Mouse (Mus musculus): ENCODE measurements at regions not wholly inside any gene's neighbourhood (a gene's known extent, or its start where the extent isn't known, plus 50 kb on each side); places are given as distances from the start of the nearest gene placed in this dataset.

DNA sequence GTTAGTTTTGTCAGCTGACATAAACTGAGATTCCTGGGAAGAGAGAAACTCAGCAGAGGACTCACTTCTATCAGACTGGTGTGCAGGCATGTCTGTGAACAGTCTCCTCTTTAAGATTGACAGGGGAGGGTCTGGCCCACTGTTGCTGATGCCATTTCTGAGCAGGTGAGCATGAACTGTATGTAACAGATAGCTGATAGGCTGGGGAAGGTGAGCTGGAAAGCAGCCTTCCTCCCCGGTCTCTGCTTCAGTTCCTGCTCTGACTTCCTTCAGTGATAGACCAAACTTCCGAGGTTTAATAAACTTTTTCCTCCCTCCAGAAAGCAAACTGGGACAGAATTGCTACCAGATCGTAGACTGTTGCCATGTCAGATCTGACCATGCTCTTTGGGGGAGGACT lies 430.9 kb upstream of the Camk1g start:
- DNase-seq (ENCODE audit: low spot score): no peak

DNA sequence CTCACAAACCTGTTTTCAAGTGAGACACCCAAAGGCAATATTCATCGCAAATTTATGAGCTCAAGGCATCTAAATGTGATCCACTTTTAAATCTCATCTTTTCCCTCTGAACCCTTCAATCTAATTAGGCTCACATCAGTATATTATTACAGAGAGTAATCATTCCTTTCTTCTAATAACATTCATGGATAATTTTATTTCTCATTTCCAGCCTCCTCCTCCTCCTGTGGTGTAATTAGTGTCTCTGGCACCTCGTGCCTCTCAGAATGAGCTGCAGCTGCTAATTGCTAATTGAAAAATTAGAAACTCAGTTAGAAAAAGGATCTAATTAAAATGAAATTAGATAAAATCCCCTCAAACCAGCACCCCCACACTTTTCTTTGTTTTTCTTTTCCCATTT lies 420.5 kb upstream of the Camk1g start:
- DNase-seq (ENCODE audit: low spot score): no peak

DNA sequence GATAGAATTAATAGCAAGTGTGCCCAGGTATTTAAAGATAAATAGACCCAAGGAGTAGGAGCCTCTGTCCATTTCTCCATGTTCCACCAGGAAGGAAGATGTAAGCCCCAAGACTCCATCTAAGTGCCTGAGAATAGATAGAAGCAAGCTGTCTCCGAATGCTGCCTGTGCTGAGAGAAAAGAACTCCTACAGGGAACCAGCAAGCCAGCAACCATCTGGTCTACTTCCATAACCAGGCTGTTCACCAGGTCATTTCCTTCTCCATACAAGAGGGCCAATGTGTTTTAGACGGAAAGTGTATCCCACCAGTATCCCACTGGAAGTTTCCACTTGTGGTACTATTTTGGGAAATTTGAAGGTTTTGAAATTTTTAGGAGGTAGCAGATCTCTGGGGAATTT lies 418.4 kb upstream of the Camk1g start:
- no peak for DNase-seq (ENCODE audit: low spot score)

DNA sequence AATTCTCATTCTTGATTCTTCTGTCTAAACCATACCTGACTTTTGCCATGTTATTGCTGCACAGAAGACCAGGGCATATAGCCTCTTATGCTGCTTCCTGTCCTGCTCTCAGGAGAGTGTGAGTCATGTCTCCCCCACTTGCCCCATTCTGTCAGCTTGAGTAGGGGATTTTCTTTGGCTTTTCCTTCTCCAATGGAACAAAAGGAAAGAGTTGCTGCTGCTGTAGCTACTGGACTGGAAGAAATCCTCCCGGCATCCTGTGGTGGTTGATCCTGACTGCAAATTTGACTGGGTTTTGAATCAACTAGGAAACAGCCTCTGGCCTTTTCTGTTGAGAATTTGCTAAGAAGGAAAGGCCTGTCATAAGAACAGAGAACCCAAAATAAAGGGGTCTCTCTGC lies 417.3 kb upstream of the Camk1g start:
- no peak for DNase-seq (ENCODE audit: low spot score)

DNA sequence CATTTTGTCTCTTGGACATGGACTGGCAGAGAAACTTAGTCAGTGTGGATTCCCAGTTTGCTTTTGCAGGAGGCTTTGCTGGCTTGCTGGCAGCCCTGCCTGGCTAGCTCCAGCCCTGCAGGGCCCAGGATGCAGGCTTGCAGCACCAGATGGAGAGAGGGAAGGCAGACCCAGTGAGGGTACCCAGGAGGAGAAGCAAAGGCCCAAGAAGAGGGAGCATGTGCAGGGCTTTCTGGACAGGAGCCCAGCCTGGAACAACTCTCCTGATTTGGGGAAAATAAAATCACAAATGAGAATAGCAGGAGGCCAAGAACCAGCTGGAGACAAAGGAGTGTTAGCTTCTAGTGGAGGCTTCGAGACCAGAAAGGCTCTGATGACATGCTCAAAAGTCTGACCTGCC lies 414.9 kb upstream of the Camk1g start:
- no peak for DNase-seq (ENCODE audit: low spot score)

DNA sequence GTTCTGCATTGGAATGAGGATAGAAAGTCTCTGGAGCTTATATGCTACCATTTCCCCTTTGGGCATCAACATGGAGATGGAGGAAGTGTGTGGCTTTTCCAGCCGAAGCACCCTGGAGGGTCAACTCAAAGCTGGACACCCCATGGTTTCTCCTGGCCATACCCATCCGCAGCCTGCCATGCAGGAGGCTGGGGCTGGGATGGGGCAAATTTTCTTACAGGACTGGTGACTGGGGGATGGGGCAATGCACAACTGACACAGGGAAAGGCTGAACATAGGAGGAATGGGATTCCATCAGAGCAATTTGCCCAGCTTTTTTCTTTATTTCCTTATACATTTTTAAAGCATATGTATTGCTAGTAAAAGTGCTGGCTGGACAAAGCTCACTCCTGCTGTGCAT lies 414.4 kb upstream of the Camk1g start:
- DNase-seq (ENCODE audit: low spot score): no peak

DNA sequence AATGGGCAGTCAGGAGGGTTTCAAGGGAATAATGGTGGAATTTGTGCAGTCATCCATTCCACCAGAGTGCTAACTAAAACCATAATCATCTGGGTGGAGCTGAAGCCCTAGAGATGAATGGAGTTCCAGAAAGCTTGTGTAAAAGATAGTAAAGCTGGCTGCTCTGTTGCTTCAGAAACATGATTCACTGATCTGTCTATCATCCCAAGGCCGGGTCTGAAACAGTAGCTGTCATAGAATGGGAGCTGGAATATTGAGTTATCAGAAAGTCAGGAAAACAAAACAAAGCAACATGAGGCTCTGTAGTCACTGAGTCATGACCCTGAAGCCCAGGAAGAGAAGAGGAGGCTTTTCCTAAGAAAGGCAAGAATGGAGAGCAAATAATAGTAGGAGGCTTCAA lies 408.1 kb upstream of the Camk1g start:
- DNase-seq (ENCODE audit: low spot score): no peak

DNA sequence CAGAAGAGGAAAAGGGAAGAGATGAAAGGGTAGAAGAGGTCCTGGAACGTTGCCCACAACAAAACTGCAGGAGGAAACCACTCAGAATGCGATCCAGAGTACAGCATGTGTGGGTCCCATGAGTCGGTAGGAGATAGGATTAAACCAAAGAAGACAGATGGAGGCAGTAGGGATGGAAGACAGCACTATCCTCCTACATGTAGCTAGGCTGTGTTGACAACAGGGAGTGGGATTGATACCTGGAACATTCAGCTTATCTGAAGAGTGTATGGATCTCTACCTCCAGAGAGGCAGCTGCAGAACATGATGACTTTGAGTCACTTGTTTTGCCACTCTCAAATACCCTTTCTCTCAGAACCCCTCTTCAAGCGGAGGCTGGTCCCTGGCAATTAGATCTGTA lies 399.4 kb upstream of the Camk1g start:
- DNase-seq (ENCODE audit: low spot score): no peak

DNA sequence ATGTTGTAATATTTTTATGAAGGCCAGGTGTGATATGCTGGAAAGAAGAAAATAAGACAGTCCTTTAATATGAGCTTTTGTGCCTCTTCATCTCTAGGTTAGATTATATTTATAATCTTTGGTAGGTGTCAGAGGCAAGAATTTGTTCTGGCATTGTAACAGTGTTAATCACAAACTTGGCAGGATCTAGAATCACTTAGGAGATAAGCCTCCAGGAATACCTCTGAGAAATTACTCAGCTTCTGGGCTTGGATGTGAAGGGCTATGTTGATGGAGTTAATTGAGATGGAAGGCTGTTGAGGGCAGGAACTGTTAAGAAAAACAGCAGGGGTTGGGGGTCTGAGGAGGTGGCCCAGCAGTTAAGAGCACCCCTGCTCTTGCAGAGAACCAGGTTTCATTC lies 394.0 kb upstream of the Camk1g start:
- no peak for DNase-seq (ENCODE audit: low spot score)

DNA sequence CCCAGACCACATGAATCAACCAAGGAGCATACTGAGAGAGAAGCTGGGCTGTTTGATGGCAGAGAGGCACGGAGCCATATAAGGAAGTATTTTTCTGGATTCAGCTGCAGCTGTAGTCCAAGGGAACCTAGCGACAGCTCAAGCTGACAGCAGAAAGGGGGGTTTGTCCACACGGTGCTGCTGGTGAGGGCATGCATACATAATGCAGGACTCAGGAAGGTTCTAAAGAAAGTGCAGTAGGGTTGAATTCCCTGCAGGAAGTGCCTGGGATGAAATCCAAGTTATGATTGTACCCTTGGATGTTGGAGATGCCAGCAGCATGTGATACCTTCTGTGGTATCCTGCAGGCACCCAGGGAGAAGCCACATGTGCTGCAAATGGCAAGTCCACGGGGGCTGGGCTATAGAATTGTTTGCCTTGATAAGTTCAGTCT lies 381.7 kb upstream of the Camk1g start:
- DNase-seq (ENCODE audit: low spot score): no peak

DNA sequence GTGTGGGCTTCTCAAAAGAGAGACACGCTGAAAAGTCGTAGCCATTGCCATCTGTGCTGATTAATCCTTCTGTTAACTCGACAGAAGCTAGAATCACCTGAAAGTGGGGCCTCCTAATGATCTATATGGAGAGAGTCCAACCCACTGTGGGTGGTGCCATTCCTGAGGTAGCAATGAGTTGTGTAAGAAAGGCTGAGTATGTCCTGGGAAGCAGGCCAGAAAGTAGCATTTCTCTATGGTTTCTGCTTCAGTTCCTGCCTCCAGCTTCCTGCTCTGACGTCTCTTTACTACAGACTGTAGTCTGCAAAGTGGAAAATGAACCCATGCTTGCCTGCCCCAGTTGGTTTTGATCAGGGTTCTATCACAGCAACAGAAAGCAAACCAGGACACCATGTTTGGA lies 380.8 kb upstream of the Camk1g start:
- DNase-seq (ENCODE audit: low spot score): no peak

DNA sequence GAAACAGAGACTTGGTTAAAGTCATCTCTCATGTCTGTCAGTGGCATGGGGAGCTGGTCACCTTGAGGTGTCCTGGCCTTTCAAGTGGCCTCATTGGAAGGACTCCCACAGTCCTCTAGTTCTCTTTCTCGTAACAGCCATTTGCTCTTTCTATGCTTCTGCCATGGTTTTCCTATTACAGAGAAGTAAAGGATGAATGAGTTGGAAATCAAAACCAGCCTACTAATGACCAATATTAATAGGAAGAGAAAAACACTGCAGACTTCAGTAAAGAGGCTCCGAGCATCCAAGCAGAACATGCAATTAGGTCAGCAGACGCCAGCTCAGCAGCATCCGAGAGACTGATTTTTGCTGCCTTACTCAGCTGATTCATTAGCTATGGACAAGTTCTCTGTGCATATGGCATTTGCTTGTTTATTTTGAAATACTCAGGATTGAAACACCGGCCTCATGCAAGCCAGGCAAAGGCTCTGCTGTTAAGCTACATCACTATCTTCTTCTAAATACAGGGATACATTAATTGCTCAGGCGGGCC lies 377.4 kb upstream of the Camk1g start:
- no peak for DNase-seq (ENCODE audit: low spot score)

DNA sequence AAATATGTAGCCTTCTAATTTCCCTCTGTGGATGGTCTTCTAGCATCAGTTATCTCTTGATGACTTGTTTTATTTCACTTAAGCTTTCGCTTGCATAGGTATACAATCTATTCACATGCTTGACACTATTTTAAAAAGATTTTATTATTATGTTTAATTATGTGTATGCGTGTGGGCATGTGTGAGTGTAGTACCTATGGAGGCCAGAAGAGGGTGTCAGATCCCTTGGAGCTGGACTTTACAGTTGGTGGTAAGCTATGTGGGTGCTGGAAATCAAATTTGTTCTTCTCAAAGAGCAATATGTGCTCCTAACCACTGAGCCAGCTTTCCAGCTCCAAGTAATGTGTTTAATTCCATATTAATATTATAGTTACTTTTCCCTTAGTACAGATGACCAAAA lies 372.6 kb upstream of the Camk1g start:
- DNase-seq (ENCODE audit: low spot score): no peak

DNA sequence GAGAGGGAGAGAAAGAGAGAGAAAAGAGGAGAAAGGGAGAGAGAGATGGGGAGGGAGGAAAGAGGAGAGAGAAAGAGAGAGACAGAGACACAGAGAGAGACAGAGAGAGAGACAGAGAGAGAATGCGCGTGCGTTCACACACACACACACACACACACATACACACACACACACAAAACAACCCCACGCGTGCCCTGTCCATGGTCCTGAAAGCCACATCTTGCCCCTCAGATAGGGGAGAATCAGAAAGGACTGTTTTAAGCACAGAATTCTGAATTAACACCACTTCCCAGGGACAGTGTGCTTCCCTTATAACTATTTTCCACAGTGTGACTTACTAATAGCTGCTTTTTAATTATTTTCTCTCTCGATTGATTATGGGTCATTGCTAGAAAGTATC lies 368.7 kb upstream of the Camk1g start:
- no peak for DNase-seq (ENCODE audit: low spot score)

DNA sequence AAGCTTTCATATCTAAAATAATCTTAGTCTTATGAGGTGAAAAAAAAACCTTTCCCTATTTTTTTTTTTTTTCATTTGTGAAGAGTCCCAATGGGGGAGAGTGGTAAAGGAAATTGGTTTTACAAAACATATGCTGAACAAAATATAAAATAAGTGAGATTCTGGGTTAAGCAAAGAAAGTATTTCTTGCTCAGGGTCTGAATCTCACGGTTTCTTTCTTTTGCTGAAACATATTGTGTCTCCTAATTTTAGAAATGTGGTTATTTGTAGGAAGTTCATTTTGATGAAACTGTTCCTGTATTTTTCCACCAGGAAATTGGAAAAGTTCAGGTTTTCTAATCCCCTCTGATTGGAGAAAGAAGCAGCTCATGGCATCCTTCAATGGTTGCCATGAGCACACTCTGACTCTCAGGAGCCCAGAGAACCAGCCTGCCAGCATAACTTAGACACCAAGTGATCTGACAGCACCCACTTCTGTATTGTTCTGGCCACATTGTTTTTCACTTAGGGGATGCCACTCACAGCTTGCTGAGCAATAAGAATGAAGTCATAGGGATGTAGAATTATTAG lies 365.9 kb upstream of the Camk1g start:
- no peak for DNase-seq (ENCODE audit: low spot score)

DNA sequence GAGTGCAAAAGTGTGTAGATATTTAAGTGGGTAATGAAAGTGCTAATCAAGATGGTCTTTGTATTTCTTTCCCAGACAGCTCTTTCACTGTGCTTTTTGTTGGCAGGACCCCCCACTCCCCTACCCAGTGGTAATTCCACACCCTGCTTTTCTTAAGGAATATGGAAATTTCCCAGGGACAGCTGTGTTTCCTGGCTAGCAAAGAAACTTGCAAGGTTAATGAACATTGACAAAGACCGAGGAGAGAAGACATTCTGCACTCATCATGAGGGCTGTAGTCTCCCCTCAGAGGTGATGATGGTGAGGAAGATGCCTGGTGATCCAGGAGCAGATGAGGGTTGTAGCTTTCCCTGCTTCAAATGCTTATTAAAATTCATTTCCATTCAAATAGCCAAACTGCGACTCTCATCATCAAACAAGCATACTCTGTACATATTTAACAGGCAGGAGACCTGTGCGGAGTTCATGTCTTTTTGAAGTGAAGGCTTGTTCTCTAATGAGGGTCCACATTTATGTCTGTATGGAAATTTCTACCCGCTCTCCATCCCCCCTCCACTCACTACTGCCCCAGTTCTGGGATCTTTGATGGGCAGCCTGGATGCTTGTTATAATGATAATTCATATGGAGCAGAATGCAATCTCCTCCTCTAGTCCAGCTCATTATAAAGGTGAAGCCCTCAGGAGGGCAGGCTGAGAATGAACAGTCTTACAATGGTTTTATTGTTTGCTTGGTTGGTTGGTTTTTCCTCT lies 364.1 kb upstream of the Camk1g start:
- no peak for DNase-seq (ENCODE audit: low spot score)

DNA sequence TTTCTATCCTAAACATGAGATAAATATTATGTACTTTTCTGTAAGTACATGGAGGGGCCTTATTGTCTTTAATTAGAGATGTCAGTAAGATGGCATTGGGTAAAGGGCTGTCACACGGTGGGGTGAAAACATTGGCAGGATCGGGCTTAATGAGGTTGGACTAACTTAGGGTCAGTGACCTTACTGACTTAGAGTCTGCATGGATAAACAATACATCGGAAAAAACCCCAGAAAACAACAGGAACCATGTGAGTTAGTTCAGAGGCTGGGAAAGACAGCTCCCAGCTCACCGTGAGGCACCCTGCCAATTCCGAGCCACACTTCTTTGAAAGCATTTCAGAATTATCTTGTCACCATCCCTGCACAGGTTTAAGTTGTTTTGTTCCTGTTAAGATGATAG lies 363.3 kb upstream of the Camk1g start:
- DNase-seq (ENCODE audit: low spot score): no peak

DNA sequence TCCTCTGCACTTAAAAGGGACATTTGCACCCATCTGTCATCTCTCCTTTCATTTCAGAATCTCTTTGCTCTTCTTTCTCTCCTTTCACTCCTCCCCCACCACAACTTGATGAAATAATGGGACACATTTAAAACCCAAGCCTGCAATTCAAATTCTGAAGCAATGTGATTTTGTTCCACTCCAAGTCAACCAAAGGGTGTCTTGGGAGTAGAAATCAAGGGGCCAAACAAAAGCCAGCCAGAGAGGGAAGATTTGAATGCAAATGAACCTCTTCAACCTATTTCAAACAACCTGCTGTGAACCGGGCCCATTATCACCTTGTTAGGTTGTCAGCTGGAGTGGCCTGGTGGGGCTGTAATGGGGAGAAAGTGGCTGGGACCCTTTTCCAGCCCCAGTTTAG lies 362.0 kb upstream of the Camk1g start:
- no peak for DNase-seq (ENCODE audit: low spot score)

DNA sequence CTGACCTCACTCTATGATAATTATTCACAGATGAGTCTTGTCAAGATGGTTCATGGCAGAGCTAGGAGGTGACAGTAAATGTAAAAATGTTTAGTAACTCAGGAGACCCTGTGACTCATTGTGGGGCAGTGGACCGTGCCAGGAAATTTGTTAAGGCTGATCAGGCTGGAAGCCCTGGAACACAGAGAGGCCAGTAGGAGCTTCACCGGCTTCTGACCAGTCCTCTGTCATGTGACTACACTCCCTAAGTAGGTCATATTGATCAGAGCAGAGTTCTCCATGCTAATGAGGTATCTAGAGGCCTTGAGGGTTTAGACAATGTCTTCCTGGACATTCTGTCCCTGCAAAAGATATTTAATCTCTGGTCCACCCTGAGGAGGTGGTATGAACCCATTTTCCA lies 351.8 kb upstream of the Camk1g start:
- no peak for DNase-seq (ENCODE audit: low spot score)

DNA sequence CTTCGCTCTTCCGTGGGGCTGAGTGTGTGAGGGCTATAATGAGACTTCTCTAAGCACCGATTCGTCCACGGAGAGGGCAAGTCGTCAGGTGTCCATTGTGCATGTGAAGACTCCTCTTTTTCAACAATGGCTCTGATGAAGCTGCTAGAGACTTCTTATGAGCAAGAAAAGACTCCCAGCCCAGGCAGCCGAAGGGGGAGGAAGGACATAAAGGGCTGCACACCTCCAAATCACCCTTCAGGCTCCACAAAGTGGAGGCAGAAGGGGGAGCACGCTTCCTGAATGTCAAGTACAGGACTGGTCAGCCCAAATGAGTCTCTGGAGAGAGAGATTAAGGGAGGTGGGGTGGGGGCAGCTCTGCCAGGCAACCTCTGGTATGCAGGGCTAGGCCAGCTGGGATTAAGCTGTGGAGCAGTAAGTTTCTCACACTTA lies 350.3 kb upstream of the Camk1g start:
- DNase-seq (ENCODE audit: low spot score): no peak

DNA sequence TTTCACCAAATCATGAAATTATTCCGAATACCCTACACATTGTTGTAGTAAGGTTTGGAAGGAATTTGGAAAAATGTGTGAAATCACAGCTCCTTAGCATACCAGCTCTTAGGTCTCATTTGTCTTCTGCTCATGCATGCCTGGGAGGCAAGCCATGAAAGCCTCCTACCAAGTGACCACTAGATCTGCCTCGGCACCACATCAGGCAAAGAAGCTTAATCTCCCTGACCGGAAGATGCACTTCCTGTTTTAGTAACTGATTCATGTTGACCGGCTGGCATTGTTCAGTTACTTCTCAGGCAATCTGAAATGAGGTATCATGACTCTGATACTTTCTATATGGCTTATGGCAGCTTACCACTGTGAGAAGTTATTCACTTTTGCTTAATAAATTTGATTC lies 345.2 kb upstream of the Camk1g start:
- no peak for DNase-seq (ENCODE audit: low spot score)

DNA sequence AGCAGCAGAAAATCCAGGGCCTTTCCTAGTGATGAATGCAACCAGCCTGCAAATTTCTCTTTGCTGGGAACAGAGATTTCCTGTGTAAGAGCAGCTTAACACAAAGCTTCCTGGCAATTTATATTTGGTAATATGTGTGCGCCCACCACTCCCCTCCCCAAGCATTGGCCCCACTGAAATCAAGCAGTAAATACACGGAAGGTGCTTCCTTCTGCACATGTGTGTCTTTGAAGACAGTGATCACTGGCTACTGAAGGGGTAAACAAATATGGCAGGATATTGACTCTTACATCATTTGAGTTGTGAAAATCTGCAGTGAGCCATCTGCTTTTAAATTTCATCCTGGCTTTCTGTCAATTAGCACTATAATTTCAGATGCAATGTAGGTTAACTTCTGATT lies 344.5 kb upstream of the Camk1g start:
- no peak for DNase-seq (ENCODE audit: low spot score)

DNA sequence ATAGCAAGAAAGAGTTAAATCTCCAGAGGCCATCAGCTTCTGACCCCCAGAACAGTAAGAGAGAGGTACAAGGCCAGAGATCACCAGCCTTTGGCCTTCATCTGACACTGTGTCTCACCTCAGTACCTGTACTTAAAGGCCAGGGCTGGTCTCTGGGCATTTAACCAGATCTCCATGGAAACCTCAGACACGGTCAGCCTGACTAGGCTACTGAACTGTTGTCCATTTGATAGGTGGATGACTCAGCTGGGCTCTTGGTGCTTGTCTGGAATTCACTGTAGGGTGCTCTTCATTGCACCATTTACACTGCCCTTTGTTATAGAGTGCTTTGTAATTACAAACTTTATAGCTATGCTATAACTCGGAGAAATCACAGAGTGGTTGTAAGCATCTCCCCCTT lies 335.1 kb upstream of the Camk1g start:
- no peak for DNase-seq (ENCODE audit: low spot score)

All from lung, postnatal 25 days (tissue).